Mouse (Mus musculus) hindbrain, embryonic 12.5 days (tissue): ENCODE measurements around the gene Ncan. TPM values are rescaled to one million over a fixed set of nuclear protein-coding genes. Genes with fewer than 3 reads are reported as not detected.

Experiments used
- ATAC-seq: fragments of 200-750 bp; cut with Nextera tagmentation; 2 replicates; pipeline ENCODE4 v1.8.0; 2017; ENCODE audit warnings: moderate TSS enrichment; ENCODE audit not compliant: low FRiP score
- H3K27ac ChIP-seq: fragments of 300-500 bp; sonication (generic); 2 replicates; pipeline ENCODE4 v1.5.1; 2016; ENCODE audit warnings: mild to moderate bottlenecking
- H3K27me3 ChIP-seq: fragments of 300-500 bp; sonication (generic); 2 replicates; pipeline ENCODE4 v1.6.1; 2016; ENCODE audit warnings: mild to moderate bottlenecking
- H3K36me3 ChIP-seq: fragments of 300-500 bp; sonication (generic); 2 replicates; pipeline ENCODE4 v1.6.1; 2016; ENCODE audit warnings: mild to moderate bottlenecking
- H3K4me1 ChIP-seq: fragments of 300-500 bp; sonication (generic); 2 replicates; pipeline ENCODE4 v1.6.1; 2016
- H3K4me2 ChIP-seq: fragments of 300-500 bp; sonication (generic); replicated peaks from 2 replicates; pipeline ENCODE4 v1.6.1; 2016; ENCODE audit warnings: mild to moderate bottlenecking
- H3K4me3 ChIP-seq: fragments of 300-500 bp; sonication (generic); 2 replicates; pipeline ENCODE4 v1.5.1; 2016; ENCODE audit warnings: mild to moderate bottlenecking
- H3K9ac ChIP-seq: fragments of 300-500 bp; sonication (generic); 2 replicates; pipeline ENCODE4 v1.6.1; 2016; ENCODE audit warnings: mild to moderate bottlenecking, moderate library complexity
- H3K9me3 ChIP-seq: fragments of 300-500 bp; sonication (generic); replicated peaks from 2 replicates; pipeline ENCODE4 v1.6.1; 2016; ENCODE audit warnings: mild to moderate bottlenecking
- WGBS: fragments of 180-500 bp; shearing (Covaris S2); methylation state at CpG from one replicate; pipeline ENCODE4 v1.1.7; 2016; 5-methylcytosine and 5-hydroxymethylcytosine counted together
- polyA plus RNA-seq: library from polyadenylated mRNA; unstranded; fragments of >200 nt; fragmentation: Nextera tagmentation; extraction: Ambion mirVana; gene quantifications from 2 replicates; pipeline ENCODE4 v1.2.1, GENCODE M21; 2016

Ncan gene
- polyA plus RNA-seq: 92.0 and 107 TPM in 2 replicates

- peak within 1 kb of the TSS; percentile 98 for H3K27ac ChIP-seq
- no peaks in the 10 kb centered on the region for H3K9me3 ChIP-seq
- H3K27me3 ChIP-seq: peaks cover 36% of the 10 kb centered on the region
- H3K4me1 ChIP-seq: peaks cover 27% of the 10 kb centered on the region
- H3K36me3 ChIP-seq: peaks cover 11% of the 10 kb centered on the region; the same call in 1 of the 2 replicates
- peak; percentile 64 for ATAC-seq
- 2% methylated on average over 19 of the region's 19 CpGs for WGBS
- peak within 1 kb of the TSS; percentile 88 for H3K9ac ChIP-seq
- H3K4me2 ChIP-seq: peak within 1 kb of the TSS; percentile 81
- peak within 1 kb of the TSS; percentile 65 for H3K4me3 ChIP-seq
Measured at GRCm38 (mm10) chr8:70120667-70121066, at the start of gene Ncan. Gene Ncan, minus strand, starts transcription at chr8:70120873.

DNA sequence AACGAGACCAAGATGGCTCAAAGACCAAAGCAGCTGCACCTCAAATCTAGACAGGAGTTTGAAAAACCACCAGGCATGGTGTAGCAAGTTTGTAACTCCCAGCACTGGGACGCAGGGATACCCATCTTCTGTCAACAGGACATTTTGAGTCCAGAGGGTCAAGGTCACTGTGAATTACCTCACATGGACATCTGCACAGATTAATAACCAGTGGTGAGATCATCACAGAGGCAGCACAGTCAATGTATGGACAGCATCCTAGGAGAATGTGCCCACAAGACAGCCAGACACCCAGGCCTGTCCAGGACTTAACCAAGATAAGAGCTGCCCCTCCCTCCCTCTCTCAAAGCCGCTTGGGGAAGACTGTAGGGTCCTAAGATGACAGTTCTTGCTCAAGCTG, 49.4 kb upstream of the Ncan start:
- H3K4me2 ChIP-seq: no peak overlapping the region
- ATAC-seq: no peak
- WGBS: 85% methylated on average over 3 of the region's 3 CpGs

DNA sequence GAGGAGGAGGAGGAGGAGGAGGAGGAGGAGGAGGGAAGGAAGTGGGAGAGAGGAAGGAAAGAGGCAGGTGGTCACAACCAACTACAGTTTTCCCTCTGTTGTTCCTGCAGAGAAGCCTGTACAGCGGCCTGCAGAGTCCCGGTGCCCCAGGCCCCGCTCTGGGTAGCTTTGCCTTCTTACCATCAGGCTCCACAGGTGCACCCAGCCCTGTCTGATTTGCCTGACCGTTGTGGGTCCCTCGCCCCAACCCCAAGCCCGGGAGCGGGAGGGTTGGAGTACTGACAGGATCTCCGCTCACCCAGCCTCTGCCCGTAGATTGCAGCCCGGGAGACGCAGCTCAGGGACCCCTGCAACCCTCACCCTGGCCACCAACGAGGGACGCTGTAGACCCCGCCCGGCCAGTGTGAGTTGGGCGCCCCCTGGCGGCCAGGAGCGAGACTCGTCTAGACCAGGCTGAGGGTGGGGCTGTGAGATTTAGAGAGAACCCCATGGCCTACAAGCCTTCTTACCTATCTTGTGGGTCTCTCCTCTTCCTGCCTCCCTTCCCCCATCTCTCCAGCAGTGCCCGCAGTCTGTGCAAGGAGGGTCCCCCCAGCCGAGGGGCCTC, 45.9 kb upstream of the Ncan start:
- Histone ChIP-seq H3K36me3 (no peaks in the 10 kb centered on the region), H3K4me1 (peaks cover 3% of the 10 kb centered on the region; the same call in 1 of the 2 replicates), H3K27me3 (peaks cover 29% of the 10 kb centered on the region), H3K27ac (no peak overlapping the region), H3K4me2 (peak overlapping the region; percentile 51), H3K9ac (peak overlapping the region; percentile 18; the same call in 1 of the 2 replicates), H3K9me3 (no peaks in the 10 kb centered on the region), H3K4me3 (peak overlapping the region; percentile 17; the same call in 1 of the 2 replicates)
- 2% methylated on average over 18 of the region's 21 CpGs for WGBS
- ATAC-seq: peak; percentile 81

More for the DNA sequence above, 49.4 kb upstream of the Ncan start:
- Histone ChIP-seq H3K9me3 (no peaks in the 10 kb centered on the region), H3K4me3 (no peak overlapping the region), H3K4me1 (peaks cover 21% of the 10 kb centered on the region), H3K36me3 (no peaks in the 10 kb centered on the region), H3K27me3 (peaks cover 23% of the 10 kb centered on the region), H3K27ac (no peak overlapping the region), H3K9ac (no peak overlapping the region)

GRCm38 (mm10) chr8:70163316-70163715, 42.6 kb upstream of the Ncan start:
- WGBS: 87% methylated on average over 3 of the region's 3 CpGs

DNA sequence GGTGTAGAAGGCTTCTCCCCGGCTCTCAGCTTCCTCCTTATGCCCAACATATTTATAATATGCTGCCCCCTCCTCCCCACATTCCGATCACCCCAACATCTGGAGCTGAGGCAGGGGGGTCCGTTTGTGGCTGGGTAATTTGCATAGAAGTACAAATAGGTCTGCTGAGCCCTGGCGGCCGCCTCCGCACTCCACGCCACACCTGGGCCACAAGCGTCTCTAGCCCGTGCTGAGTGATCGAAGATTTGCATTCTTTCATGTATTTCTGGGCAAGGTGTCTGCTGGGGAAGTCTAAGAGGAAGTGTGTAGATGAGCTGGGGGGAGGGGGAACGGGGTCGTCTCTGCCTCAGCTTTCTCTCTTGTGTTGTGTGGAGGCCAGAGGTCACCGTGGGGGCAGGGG, 39.3 kb upstream of the Ncan start:
- 56% methylated on average over 13 of the region's 13 CpGs for WGBS
- Histone ChIP-seq H3K27ac (no peak overlapping the region), H3K36me3 (no peaks in the 10 kb centered on the region), H3K4me2 (no peak overlapping the region), H3K27me3 (peaks cover 21% of the 10 kb centered on the region), H3K4me1 (peaks cover 7% of the 10 kb centered on the region), H3K9me3 (no peaks in the 10 kb centered on the region), H3K9ac (no peak overlapping the region), H3K4me3 (no peak overlapping the region)
- ATAC-seq: no peak

More at GRCm38 (mm10) chr8:70163316-70163715, 42.6 kb upstream of the Ncan start:
- Histone ChIP-seq H3K4me1 (peaks cover 9% of the 10 kb centered on the region), H3K36me3 (no peaks in the 10 kb centered on the region), H3K27ac (no peak overlapping the region), H3K27me3 (peaks cover 34% of the 10 kb centered on the region), H3K4me3 (no peak overlapping the region), H3K4me2 (no peak overlapping the region), H3K9ac (no peak overlapping the region), H3K9me3 (no peaks in the 10 kb centered on the region)
- no peak for ATAC-seq

- no peak overlapping the region for H3K4me3 ChIP-seq
- peaks cover 16% of the 10 kb centered on the region for H3K27me3 ChIP-seq
- 80% methylated on average over 4 of the region's 4 CpGs for WGBS
- no peaks in the 10 kb centered on the region for H3K36me3 ChIP-seq
- H3K9ac ChIP-seq: no peak overlapping the region
- peaks cover 7% of the 10 kb centered on the region for H3K4me1 ChIP-seq
- no peak for ATAC-seq
- no peak overlapping the region for H3K27ac ChIP-seq
- no peaks in the 10 kb centered on the region for H3K9me3 ChIP-seq
- H3K4me2 ChIP-seq: no peak overlapping the region
Measured at GRCm38 (mm10) chr8:70159211-70159610, 38.5 kb upstream of the Ncan start.

DNA sequence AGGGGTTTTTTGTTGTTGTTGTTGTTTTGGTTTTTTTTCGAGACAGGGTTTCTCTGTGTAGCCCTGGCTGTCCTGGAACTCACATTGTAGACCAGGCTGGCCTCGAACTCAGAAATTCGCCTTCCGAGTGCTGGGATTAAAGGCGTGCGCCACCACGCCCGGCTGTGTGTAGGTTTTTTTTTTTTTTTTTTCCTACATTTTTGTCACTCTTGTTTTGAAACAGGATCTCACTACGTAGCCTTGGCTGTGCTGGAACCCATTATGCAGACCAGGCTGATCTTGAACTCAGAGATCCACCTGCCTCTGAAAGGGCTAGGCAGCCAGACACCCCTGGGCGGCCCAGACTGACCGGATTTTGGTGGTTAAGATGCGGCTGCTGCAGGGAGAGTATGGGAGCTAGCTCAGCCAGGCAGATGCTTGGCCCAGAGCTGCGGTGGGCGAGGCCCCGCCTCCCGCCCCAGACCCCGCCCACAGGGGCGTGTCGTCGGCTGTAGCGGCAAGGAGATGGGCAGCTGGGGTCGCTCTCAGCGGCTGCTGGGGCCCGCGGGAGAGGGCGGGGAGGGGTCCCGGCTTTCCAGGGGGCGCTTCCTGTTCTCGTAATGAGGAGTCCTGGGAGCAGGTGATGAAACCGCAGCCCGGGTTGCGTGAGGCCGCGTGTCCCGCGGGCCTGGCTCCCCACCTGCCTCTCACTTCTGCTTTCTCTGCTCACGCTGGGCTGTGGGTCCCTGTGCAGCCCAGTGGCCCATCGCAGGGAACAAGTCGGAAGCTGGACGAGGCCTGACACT, 37.6 kb upstream of the Ncan start:
- Histone ChIP-seq H3K4me3 (peak overlapping the region; percentile 48), H3K36me3 (no peaks in the 10 kb centered on the region), H3K4me1 (peaks cover 7% of the 10 kb centered on the region), H3K4me2 (peak overlapping the region; percentile 71), H3K27ac (no peak overlapping the region), H3K9ac (peak overlapping the region; percentile 64), H3K9me3 (no peaks in the 10 kb centered on the region), H3K27me3 (peaks cover 16% of the 10 kb centered on the region)
- WGBS: 13% methylated on average over 40 of the region's 40 CpGs
- ATAC-seq: peak; percentile 93

DNA sequence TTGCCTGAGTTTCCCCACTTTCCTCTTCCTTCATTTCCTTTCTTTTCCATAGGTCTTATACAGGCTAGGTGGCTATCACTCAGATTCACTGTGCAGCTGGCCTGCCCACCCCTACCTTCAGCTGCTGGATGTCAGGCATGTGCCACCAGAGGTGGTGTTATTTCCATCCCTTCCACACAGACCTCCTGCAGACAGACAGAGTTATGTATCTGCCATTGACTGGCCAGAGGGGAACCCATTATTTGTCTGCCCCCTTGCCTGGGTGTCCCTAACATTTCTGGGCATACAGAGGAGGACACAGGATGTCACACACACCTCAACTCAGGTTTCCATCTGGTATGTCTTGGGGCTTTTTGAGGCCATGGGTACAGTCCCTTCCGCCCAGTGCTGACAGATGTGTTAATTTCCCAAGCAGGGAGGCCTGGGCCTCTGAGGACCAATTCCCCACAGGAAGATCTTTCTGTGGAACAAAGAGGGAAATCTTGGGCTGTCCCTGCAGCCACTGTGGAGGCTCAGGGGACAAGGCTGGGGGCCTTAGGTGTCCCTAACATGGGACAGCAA, 36.6 kb upstream of the Ncan start:
- Histone ChIP-seq H3K36me3 (no peaks in the 10 kb centered on the region), H3K4me2 (no peak overlapping the region), H3K9ac (no peak overlapping the region), H3K27ac (no peak overlapping the region), H3K4me1 (peaks cover 12% of the 10 kb centered on the region), H3K9me3 (no peaks in the 10 kb centered on the region), H3K4me3 (no peak overlapping the region), H3K27me3 (peaks cover 16% of the 10 kb centered on the region)
- no peak for ATAC-seq
- WGBS: 90% methylated on average over 1 of the region's 1 CpGs

GRCm38 (mm10) chr8:70152537-70153257, 32.0 kb upstream of the Ncan start:
- no peak overlapping the region for H3K27ac ChIP-seq
- 12% methylated on average over 22 of the region's 22 CpGs for WGBS
- no peaks in the 10 kb centered on the region for H3K36me3 ChIP-seq
- H3K4me2 ChIP-seq: peak overlapping the region; percentile 44
- ATAC-seq: peak; percentile 91
- H3K9ac ChIP-seq: no peak overlapping the region
- peaks cover 10% of the 10 kb centered on the region for H3K4me1 ChIP-seq
- no peak overlapping the region for H3K4me3 ChIP-seq
- peaks cover 16% of the 10 kb centered on the region; the same call in 1 of the 2 replicates for H3K27me3 ChIP-seq
- no peaks in the 10 kb centered on the region for H3K9me3 ChIP-seq

- peak overlapping the region; percentile 19; the same call in 1 of the 2 replicates for H3K4me2 ChIP-seq
- no peak overlapping the region for H3K9ac ChIP-seq
- H3K36me3 ChIP-seq: peaks cover 25% of the 10 kb centered on the region
- no peak overlapping the region for H3K4me3 ChIP-seq
- no peak for ATAC-seq
- H3K27ac ChIP-seq: no peak overlapping the region
- 19% methylated on average over 13 of the region's 13 CpGs for WGBS
- peaks cover 10% of the 10 kb centered on the region for H3K4me1 ChIP-seq
- no peaks in the 10 kb centered on the region for H3K9me3 ChIP-seq
- H3K27me3 ChIP-seq: peaks cover 6% of the 10 kb centered on the region; the same call in 1 of the 2 replicates
Measured at GRCm38 (mm10) chr8:70150158-70150557, 29.5 kb upstream of the Ncan start.

DNA sequence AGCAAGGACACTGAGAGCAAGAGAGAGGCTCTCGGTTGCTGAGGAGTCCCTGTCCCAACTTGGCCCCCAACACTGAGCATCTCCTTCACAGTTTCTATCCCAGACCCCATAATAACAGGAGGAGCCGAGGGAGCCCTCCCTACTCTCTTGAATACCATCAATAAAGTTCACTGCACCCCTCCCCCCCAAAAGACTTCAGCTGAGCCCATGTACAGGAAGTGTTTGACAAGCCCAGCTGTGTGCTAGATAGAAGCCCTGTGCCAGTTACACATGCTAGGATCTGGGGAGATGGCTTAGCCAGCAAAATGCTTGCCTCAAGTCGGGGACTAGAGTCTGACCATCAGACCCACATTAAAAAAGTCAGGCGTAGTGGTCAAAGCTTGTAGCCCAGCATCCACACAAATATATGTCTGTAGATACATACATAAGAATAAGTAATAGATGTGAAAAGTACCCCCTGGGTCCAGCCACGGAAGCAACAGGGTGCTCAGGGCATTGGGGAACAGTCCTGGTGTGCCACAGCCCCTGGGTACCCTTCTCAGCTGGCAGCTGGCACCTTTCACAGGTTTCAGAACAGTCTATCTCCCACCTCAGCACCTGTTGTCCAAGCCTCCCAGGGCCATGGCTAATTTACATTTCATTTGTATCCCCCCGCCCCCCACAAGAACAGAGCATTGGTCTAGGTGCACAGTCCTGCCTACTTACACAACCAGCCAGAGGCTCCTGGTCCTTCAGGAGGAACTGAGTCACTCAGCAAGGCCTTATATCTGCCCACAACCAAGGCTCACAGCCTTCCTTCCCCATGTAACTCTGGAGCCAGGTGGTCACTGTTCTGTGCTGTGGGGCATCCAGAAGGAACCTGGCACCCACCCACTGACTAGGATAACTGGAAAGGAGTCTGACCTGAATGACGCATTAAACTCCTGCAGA, 27.3 kb upstream of the Ncan start:
- Histone ChIP-seq H3K36me3 (peaks cover 45% of the 10 kb centered on the region), H3K4me3 (no peak overlapping the region), H3K4me1 (peaks cover 10% of the 10 kb centered on the region), H3K9ac (no peak overlapping the region), H3K27ac (no peak overlapping the region), H3K9me3 (no peaks in the 10 kb centered on the region), H3K27me3 (peaks cover 6% of the 10 kb centered on the region; the same call in 1 of the 2 replicates), H3K4me2 (no peak overlapping the region)
- ATAC-seq: no peak
- WGBS: 86% methylated on average over 7 of the region's 7 CpGs
